Mouse (Mus musculus) olfactory bulb, adult 2 months (tissue): ENCODE results near the gene Nipa1.

ENCODE experiments used
- CTCF ChIP-seq: fragments of 200-500 bp; IDR thresholded peaks from 2 replicates; pipeline ENCODE4 v1.5.1; 2012; ENCODE audit warnings: low read depth, mild to moderate bottlenecking, low read length, moderate library complexity; ENCODE audit not compliant: insufficient read depth
- POLR2A ChIP-seq: fragments of 200-500 bp; IDR thresholded peaks from 2 replicates; pipeline ENCODE4 v1.6.1; 2012; ENCODE audit warnings: mild to moderate bottlenecking, low read depth, low read length, moderate library complexity; ENCODE audit not compliant: insufficient read depth

DNA sequence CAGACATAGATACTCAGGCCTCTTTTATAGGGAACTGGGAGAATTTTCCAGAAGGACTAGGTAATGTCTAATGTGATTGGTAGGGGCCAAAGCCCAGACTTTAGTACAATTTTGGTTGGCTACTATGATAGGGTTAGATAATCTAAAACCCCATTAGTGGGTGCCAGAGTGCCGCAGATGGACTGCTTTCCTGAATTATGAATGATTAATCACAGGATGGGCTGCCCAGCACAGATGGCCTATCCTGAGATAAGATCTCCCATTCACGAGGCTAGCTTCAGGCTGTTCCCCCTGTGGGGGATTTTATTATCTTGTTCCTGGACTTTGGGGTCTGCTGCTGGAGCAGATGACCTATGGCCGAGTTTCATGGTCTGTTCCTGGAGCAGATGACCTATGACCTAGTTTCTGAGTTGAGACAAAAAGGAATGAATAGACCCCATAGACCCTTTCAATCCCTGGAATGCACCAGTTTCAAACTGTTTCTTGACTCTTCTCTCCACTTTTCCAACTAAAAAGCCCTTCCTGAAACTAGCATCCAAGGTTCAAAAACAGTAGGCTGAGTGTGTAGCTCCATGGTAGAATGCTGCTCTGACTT lies 52.8 kb downstream of the Nipa1 start:
- TF ChIP-seq POLR2A (no peak), CTCF (no peak)
